Mouse (Mus musculus) heart, postnatal 0 days (tissue): Measurements from ENCODE around the gene Gm26938. TPM values are rescaled to one million over a fixed set of nuclear protein-coding genes. Genes with fewer than 3 reads are reported as not detected.

Experiments used
- ATAC-seq: fragments of 200-750 bp; cut with Nextera tagmentation; 2 replicates; pipeline ENCODE4 v1.8.0; 2017; ENCODE audit warnings: low read depth, moderate number of reproducible peaks, moderate library complexity; ENCODE audit not compliant: insufficient read depth
- DNase-seq: peaks from one replicate; pipeline ENCODE4 v3.0.0-alpha.2; 2016; ENCODE audit warnings: low spot score
- H3K27ac ChIP-seq: fragments of 300-500 bp; sonication (generic); 2 replicates; pipeline ENCODE4 v1.5.1; 2014; ENCODE audit warnings: low read depth, mild to moderate bottlenecking
- H3K27me3 ChIP-seq: fragments of 300-500 bp; sonication (generic); 2 replicates; pipeline ENCODE4 v1.6.1; 2014; ENCODE audit warnings: low read length, mixed read lengths; ENCODE audit not compliant: control insufficient read depth, insufficient read depth
- H3K36me3 ChIP-seq: fragments of 300-500 bp; sonication (generic); replicated peaks from 2 replicates; pipeline ENCODE4 v1.6.1; 2014; ENCODE audit warnings: low read length, mixed read lengths; ENCODE audit not compliant: control insufficient read depth, insufficient read depth
- H3K4me1 ChIP-seq: fragments of 300-500 bp; sonication (generic); 2 replicates; pipeline ENCODE4 v1.6.1; 2014; ENCODE audit warnings: antibody characterized with exemption; ENCODE audit not compliant: control insufficient read depth, insufficient read depth
- H3K4me2 ChIP-seq: fragments of 300-500 bp; sonication (generic); 2 replicates; pipeline ENCODE4 v1.6.1; 2014; ENCODE audit warnings: low read depth, mild to moderate bottlenecking, low read length, moderate library complexity
- H3K4me3 ChIP-seq: fragments of 300-500 bp; sonication (generic); 2 replicates; pipeline ENCODE4 v1.5.1; 2014; ENCODE audit warnings: low read depth, low read length
- H3K9ac ChIP-seq: fragments of 300-500 bp; sonication (generic); replicated peaks from 2 replicates; pipeline ENCODE4 v1.6.1; 2014; ENCODE audit warnings: low read depth, low read length, mixed read lengths
- H3K9me3 ChIP-seq: fragments of 300-500 bp; sonication (generic); replicated peaks from 2 replicates; pipeline ENCODE4 v1.6.1; 2016; ENCODE audit warnings: low read length; ENCODE audit not compliant: control insufficient read depth
- CTCF ChIP-seq: IDR thresholded peaks from 2 replicates; pipeline ENCODE4 v1.5.1; 2016; ENCODE audit warnings: antibody characterized with exemption, control low read depth, low read depth
- EP300 ChIP-seq: IDR thresholded peaks from 2 replicates; pipeline ENCODE4 v1.6.1; 2016; ENCODE audit warnings: antibody characterized with exemption, low read depth
- WGBS: fragments of 180-500 bp; shearing (Covaris S2); extraction: QIAGEN DNeasy Blood & Tissue Kit; methylation state at CpG from one replicate; pipeline ENCODE4 v1.1.7; 2014; 5-methylcytosine and 5-hydroxymethylcytosine counted together
- polyA plus RNA-seq: library from polyadenylated mRNA; unstranded; fragments of >200 nt; fragmentation: Nextera tagmentation; extraction: Ambion mirVana; gene quantifications from 2 replicates; pipeline ENCODE4 v1.2.1, GENCODE M21; 2015
- total RNA-seq: library from RNA; depleted of rRNA; stranded (reverse); fragments of >200 nt; gene quantifications from 2 replicates; pipeline ENCODE4 v1.2.3, GENCODE M21; 2014; ENCODE audit warnings: low replicate concordance

Gene Gm26938
- total and polyA plus RNA-seq, 2 experiments from 2014 or later = not detected

- peaks cover 8% of the 10 kb centered on the region; the same call in 1 of the 2 replicates for H3K27me3 ChIP-seq
- no peaks in the 10 kb centered on the region for H3K36me3 ChIP-seq
- no peak overlapping the region for H3K4me3 ChIP-seq
- no peaks in the 10 kb centered on the region for H3K9me3 ChIP-seq
- TF ChIP-seq EP300 (no peak), CTCF (peak; percentile 6; the same call in 1 of the 2 replicates)
- peaks cover 2% of the 10 kb centered on the region; the same call in 1 of the 2 replicates for H3K4me1 ChIP-seq
- H3K9ac ChIP-seq = no peak overlapping the region
- H3K4me2 ChIP-seq = no peak overlapping the region
- H3K27ac ChIP-seq = no peak overlapping the region
- no peak for DNase-seq
- WGBS = 49% methylated on average over 4 of the region's 4 CpGs
- no peak for ATAC-seq
Measured at GRCm38 (mm10) chr5:139809397-139809796, 16.8 kb downstream of the Gm26938 start.

GRCm38 (mm10) chr5:139805924-139806323 lies 20.3 kb downstream of the Gm26938 start:
- DNase-seq (no peak), ATAC-seq (no peak)
- no peak overlapping the region for H3K4me2 ChIP-seq
- H3K4me1 ChIP-seq = peaks cover 14% of the 10 kb centered on the region
- H3K9ac ChIP-seq = no peak overlapping the region
- H3K27ac ChIP-seq = no peak overlapping the region
- WGBS = 85% methylated on average over 8 of the region's 8 CpGs
- no peaks in the 10 kb centered on the region for H3K27me3 ChIP-seq
- TF ChIP-seq CTCF (no peak), EP300 (no peak)
- H3K4me3 ChIP-seq = no peak overlapping the region
- no peaks in the 10 kb centered on the region for H3K9me3 ChIP-seq
- peaks cover 17% of the 10 kb centered on the region for H3K36me3 ChIP-seq

- DNase-seq (no peak), ATAC-seq (no peak)
- Histone ChIP-seq H3K9ac (no peak overlapping the region), H3K27ac (peak overlapping the region; percentile 49), H3K9me3 (no peaks in the 10 kb centered on the region), H3K27me3 (no peaks in the 10 kb centered on the region), H3K4me2 (no peak overlapping the region), H3K36me3 (peaks cover 29% of the 10 kb centered on the region), H3K4me1 (peaks cover 14% of the 10 kb centered on the region), H3K4me3 (no peak overlapping the region)
- TF ChIP-seq CTCF = no peak
- no peak for TF ChIP-seq EP300
- 66% methylated on average over 11 of the region's 11 CpGs for WGBS
Measured at GRCm38 (mm10) chr5:139804573-139805111, 21.6 kb downstream of the Gm26938 start.

- Histone ChIP-seq H3K4me1 (peaks cover 14% of the 10 kb centered on the region), H3K4me3 (no peak overlapping the region), H3K36me3 (peaks cover 34% of the 10 kb centered on the region), H3K27ac (peak overlapping the region; percentile 49), H3K4me2 (no peak overlapping the region), H3K9ac (no peak overlapping the region), H3K9me3 (no peaks in the 10 kb centered on the region), H3K27me3 (no peaks in the 10 kb centered on the region)
- under 1% methylated on average over 6 of the region's 6 CpGs for WGBS
- TF ChIP-seq EP300 (no peak), CTCF (peak; percentile 28)
- ATAC-seq (peak; percentile 63), DNase-seq (peak; percentile 33)
Measured at GRCm38 (mm10) chr5:139804107-139804551, 22.1 kb downstream of the Gm26938 start.

GRCm38 (mm10) chr5:139803601-139804102 lies 22.6 kb downstream of the Gm26938 start:
- H3K9ac ChIP-seq = no peak overlapping the region
- H3K9me3 ChIP-seq = no peaks in the 10 kb centered on the region
- no peak overlapping the region for H3K4me2 ChIP-seq
- H3K27me3 ChIP-seq = no peaks in the 10 kb centered on the region
- TF ChIP-seq CTCF = no peak; the same call in 1 of the 2 replicates
- H3K27ac ChIP-seq = peak overlapping the region; percentile 49
- DNase-seq (peak; percentile 82), ATAC-seq (peak; percentile 82)
- WGBS = 6% methylated on average over 12 of the region's 12 CpGs
- peaks cover 14% of the 10 kb centered on the region for H3K4me1 ChIP-seq
- peaks cover 36% of the 10 kb centered on the region for H3K36me3 ChIP-seq
- no peak overlapping the region for H3K4me3 ChIP-seq

GRCm38 (mm10) chr5:139803165-139803564 lies 23.0 kb downstream of the Gm26938 start:
- Histone ChIP-seq H3K4me2 (no peak overlapping the region), H3K4me3 (no peak overlapping the region)
- no peak for DNase-seq

More at GRCm38 (mm10) chr5:139803165-139803564, 23.0 kb downstream of the Gm26938 start:
- H3K27me3 ChIP-seq = no peaks in the 10 kb centered on the region
- 0 out of 2 replicates have a peak overlapping the region, but pooled peaks have one; percentile 25 for H3K27ac ChIP-seq
- H3K9me3 ChIP-seq = no peaks in the 10 kb centered on the region
- WGBS = 68% methylated on average over 8 of the region's 8 CpGs
- no peak for TF ChIP-seq CTCF
- TF ChIP-seq EP300 = no peak
- H3K36me3 ChIP-seq = peaks cover 36% of the 10 kb centered on the region
- H3K4me1 ChIP-seq = peaks cover 19% of the 10 kb centered on the region
- no peak overlapping the region for H3K9ac ChIP-seq
- no peak for ATAC-seq
